Mouse (Mus musculus): ENCODE measurements around the gene Astn2. TPM values are rescaled to one million over a fixed set of nuclear protein-coding genes. Genes with fewer than 3 reads are reported as not detected.

Gene Astn2
- polyA plus RNA-seq, 1 experiment from 2014 or later: 0.42 TPM

- DNase-seq (ENCODE audit: low spot score) (no peak), ATAC-seq (no peak)
- Histone ChIP-seq H3K4me3 (ENCODE audit: low read depth, low read length) (no peak overlapping the region), H3K4me2 (ENCODE audit: low read length) (no peak overlapping the region), H3K27ac (ENCODE audit: low read depth, low read length) (no peak overlapping the region), H3K9ac (ENCODE audit: low read length) (no peak overlapping the region), H3K4me1 (ENCODE audit: control insufficient read depth, insufficient read depth, low read length) (no peaks in the 10 kb centered on the region), H3K9me3 (replicated peaks; ENCODE audit: control insufficient read depth, low read length) (no peaks in the 10 kb centered on the region), H3K36me3 (ENCODE audit: control insufficient read depth, insufficient read depth, low read length) (no peaks in the 10 kb centered on the region), H3K27me3 (replicated peaks; ENCODE audit: control insufficient read depth, insufficient read depth, low read length) (no peaks in the 10 kb centered on the region)
Observed at GRCm38 (mm10) chr4:66285034-66285433, 119.4 kb downstream of the Astn2 start.

GRCm38 (mm10) chr4:66276096-66276495 lies 128.3 kb downstream of the Astn2 start:
- H3K36me3 ChIP-seq (ENCODE audit: control insufficient read depth, insufficient read depth, low read length): no peaks in the 10 kb centered on the region
- H3K4me2 ChIP-seq (ENCODE audit: low read length): no peak overlapping the region
- 81% methylated on average over 4 of the region's 4 CpGs for WGBS
- no peaks in the 10 kb centered on the region for H3K4me1 ChIP-seq (ENCODE audit: control insufficient read depth, insufficient read depth, low read length)
- no peaks in the 10 kb centered on the region for H3K9me3 ChIP-seq (replicated peaks; ENCODE audit: control insufficient read depth, low read length)
- DNase-seq (ENCODE audit: low spot score): no peak
- no peak overlapping the region for H3K4me3 ChIP-seq (ENCODE audit: low read depth, low read length)
- no peak for ATAC-seq
- H3K27me3 ChIP-seq (replicated peaks; ENCODE audit: control insufficient read depth, insufficient read depth, low read length): no peaks in the 10 kb centered on the region
- H3K27ac ChIP-seq (ENCODE audit: low read depth, low read length): no peak overlapping the region
- no peak overlapping the region for H3K9ac ChIP-seq (ENCODE audit: low read length)

- H3K4me3 ChIP-seq (ENCODE audit: low read depth, low read length): no peak overlapping the region
- no peak overlapping the region for H3K4me2 ChIP-seq (ENCODE audit: low read length)
- no peaks in the 10 kb centered on the region for H3K36me3 ChIP-seq (ENCODE audit: control insufficient read depth, insufficient read depth, low read length)
- no peak for DNase-seq (ENCODE audit: low spot score)
- WGBS: 84% methylated on average over 6 of the region's 6 CpGs
- no peak overlapping the region for H3K27ac ChIP-seq (ENCODE audit: low read depth, low read length)
- H3K27me3 ChIP-seq (replicated peaks; ENCODE audit: control insufficient read depth, insufficient read depth, low read length): no peaks in the 10 kb centered on the region
- no peaks in the 10 kb centered on the region for H3K9me3 ChIP-seq (replicated peaks; ENCODE audit: control insufficient read depth, low read length)
- ATAC-seq: no peak
- H3K9ac ChIP-seq (ENCODE audit: low read length): no peak overlapping the region
- no peaks in the 10 kb centered on the region for H3K4me1 ChIP-seq (ENCODE audit: control insufficient read depth, insufficient read depth, low read length)
Observed at GRCm38 (mm10) chr4:66271550-66272117, 132.8 kb downstream of the Astn2 start.

GRCm38 (mm10) chr4:66264031-66264430 lies 140.4 kb downstream of the Astn2 start:
- WGBS: 91% methylated on average over 4 of the region's 4 CpGs
- H3K9me3 ChIP-seq (replicated peaks; ENCODE audit: control insufficient read depth, low read length): no peaks in the 10 kb centered on the region
- H3K4me3 ChIP-seq (ENCODE audit: low read depth, low read length): no peak overlapping the region
- H3K27me3 ChIP-seq (replicated peaks; ENCODE audit: control insufficient read depth, insufficient read depth, low read length): no peaks in the 10 kb centered on the region
- H3K4me2 ChIP-seq (ENCODE audit: low read length): no peak overlapping the region
- H3K4me1 ChIP-seq (ENCODE audit: control insufficient read depth, insufficient read depth, low read length): no peaks in the 10 kb centered on the region
- H3K36me3 ChIP-seq (ENCODE audit: control insufficient read depth, insufficient read depth, low read length): no peaks in the 10 kb centered on the region
- no peak for ATAC-seq
- no peak overlapping the region for H3K9ac ChIP-seq (ENCODE audit: low read length)
- no peak for DNase-seq (ENCODE audit: low spot score)
- H3K27ac ChIP-seq (ENCODE audit: low read depth, low read length): no peak overlapping the region

GRCm38 (mm10) chr4:66261276-66261675 lies 143.1 kb downstream of the Astn2 start:
- DNase-seq (ENCODE audit: low spot score) (peak; percentile 46), ATAC-seq (no peak; the same call in 1 of the 2 replicates)
- 70% methylated on average over 3 of the region's 3 CpGs for WGBS

GRCm38 (mm10) chr4:66258905-66259304 lies 145.5 kb downstream of the Astn2 start:
- H3K4me2 ChIP-seq (ENCODE audit: low read length): no peak overlapping the region
- WGBS: 89% methylated on average over 2 of the region's 2 CpGs
- H3K27ac ChIP-seq (ENCODE audit: low read depth, low read length): no peak overlapping the region
- H3K27me3 ChIP-seq (replicated peaks; ENCODE audit: control insufficient read depth, insufficient read depth, low read length): no peaks in the 10 kb centered on the region
- no peak overlapping the region for H3K9ac ChIP-seq (ENCODE audit: low read length)
- H3K4me1 ChIP-seq (ENCODE audit: control insufficient read depth, insufficient read depth, low read length): no peaks in the 10 kb centered on the region
- H3K4me3 ChIP-seq (ENCODE audit: low read depth, low read length): no peak overlapping the region
- no peaks in the 10 kb centered on the region for H3K9me3 ChIP-seq (replicated peaks; ENCODE audit: control insufficient read depth, low read length)
- ATAC-seq: no peak
- DNase-seq (ENCODE audit: low spot score): no peak
- no peaks in the 10 kb centered on the region for H3K36me3 ChIP-seq (ENCODE audit: control insufficient read depth, insufficient read depth, low read length)

More at GRCm38 (mm10) chr4:66261276-66261675, 143.1 kb downstream of the Astn2 start:
- Histone ChIP-seq H3K27me3 (replicated peaks; ENCODE audit: control insufficient read depth, insufficient read depth, low read length) (no peaks in the 10 kb centered on the region), H3K9ac (ENCODE audit: low read length) (no peak overlapping the region), H3K4me1 (ENCODE audit: control insufficient read depth, insufficient read depth, low read length) (no peaks in the 10 kb centered on the region), H3K27ac (ENCODE audit: low read depth, low read length) (no peak overlapping the region), H3K4me2 (ENCODE audit: low read length) (no peak overlapping the region), H3K36me3 (ENCODE audit: control insufficient read depth, insufficient read depth, low read length) (no peaks in the 10 kb centered on the region), H3K9me3 (replicated peaks; ENCODE audit: control insufficient read depth, low read length) (no peaks in the 10 kb centered on the region), H3K4me3 (ENCODE audit: low read depth, low read length) (no peak overlapping the region)

GRCm38 (mm10) chr4:66254695-66255492 lies 149.5 kb downstream of the Astn2 start:
- H3K27ac ChIP-seq (ENCODE audit: low read depth, low read length): no peak overlapping the region
- H3K9ac ChIP-seq (ENCODE audit: low read length): no peak overlapping the region
- no peak for ATAC-seq

GRCm38 (mm10) chr4:66248521-66248920 lies 155.9 kb downstream of the Astn2 start:
- WGBS: 43% methylated on average over 8 of the region's 8 CpGs

More at GRCm38 (mm10) chr4:66254695-66255492, 149.5 kb downstream of the Astn2 start:
- no peaks in the 10 kb centered on the region for H3K4me1 ChIP-seq (ENCODE audit: control insufficient read depth, insufficient read depth, low read length)
- no peaks in the 10 kb centered on the region for H3K27me3 ChIP-seq (replicated peaks; ENCODE audit: control insufficient read depth, insufficient read depth, low read length)
- no peak overlapping the region for H3K4me2 ChIP-seq (ENCODE audit: low read length)
- no peak for DNase-seq (ENCODE audit: low spot score)
- no peak overlapping the region for H3K4me3 ChIP-seq (ENCODE audit: low read depth, low read length)
- no peaks in the 10 kb centered on the region for H3K9me3 ChIP-seq (replicated peaks; ENCODE audit: control insufficient read depth, low read length)
- H3K36me3 ChIP-seq (ENCODE audit: control insufficient read depth, insufficient read depth, low read length): no peaks in the 10 kb centered on the region
- WGBS: 74% methylated on average over 4 of the region's 4 CpGs

GRCm38 (mm10) chr4:66242683-66243082 lies 161.7 kb downstream of the Astn2 start:
- no peaks in the 10 kb centered on the region for H3K27me3 ChIP-seq (replicated peaks; ENCODE audit: control insufficient read depth, insufficient read depth, low read length)
- no peak for ATAC-seq
- no peak for DNase-seq (ENCODE audit: low spot score)

More at GRCm38 (mm10) chr4:66248521-66248920, 155.9 kb downstream of the Astn2 start:
- Histone ChIP-seq H3K9ac (ENCODE audit: low read length) (no peak overlapping the region), H3K4me1 (ENCODE audit: control insufficient read depth, insufficient read depth, low read length) (0 out of 2 replicates have a peak, but pooled peaks cover 4% of the 10 kb centered on the region), H3K27me3 (replicated peaks; ENCODE audit: control insufficient read depth, insufficient read depth, low read length) (no peaks in the 10 kb centered on the region), H3K4me2 (ENCODE audit: low read length) (no peak overlapping the region), H3K27ac (ENCODE audit: low read depth, low read length) (no peak overlapping the region), H3K4me3 (ENCODE audit: low read depth, low read length) (no peak overlapping the region), H3K36me3 (ENCODE audit: control insufficient read depth, insufficient read depth, low read length) (no peaks in the 10 kb centered on the region), H3K9me3 (replicated peaks; ENCODE audit: control insufficient read depth, low read length) (no peaks in the 10 kb centered on the region)
- peak; percentile 8 for DNase-seq (ENCODE audit: low spot score)
- no peak; the same call in 1 of the 2 replicates for ATAC-seq

More at GRCm38 (mm10) chr4:66242683-66243082, 161.7 kb downstream of the Astn2 start:
- H3K4me1 ChIP-seq (ENCODE audit: control insufficient read depth, insufficient read depth, low read length): no peaks in the 10 kb centered on the region
- no peak overlapping the region for H3K9ac ChIP-seq (ENCODE audit: low read length)
- no peak overlapping the region for H3K27ac ChIP-seq (ENCODE audit: low read depth, low read length)
- no peak overlapping the region for H3K4me3 ChIP-seq (ENCODE audit: low read depth, low read length)
- H3K4me2 ChIP-seq (ENCODE audit: low read length): no peak overlapping the region
- H3K36me3 ChIP-seq (ENCODE audit: control insufficient read depth, insufficient read depth, low read length): no peaks in the 10 kb centered on the region
- no peaks in the 10 kb centered on the region for H3K9me3 ChIP-seq (replicated peaks; ENCODE audit: control insufficient read depth, low read length)
